Mouse (Mus musculus) urinary bladder, postnatal 36 days (tissue): ENCODE measurements around the gene Minos1.
A peak's percentile ranks its signal among the peaks of the same experiment; 100 is the strongest.

Source experiments
- DNase-seq, 2 experiments: peaks; one replicate each; pipeline ENCODE4 v3.0.0; 2022; ENCODE audit warnings: low spot score in 2 of 2, mixed read lengths in 1 of 2

Gene Minos1

GRCm38 (mm10) chr4:139064831-139065230 is 66.1 kb downstream of the Minos1 start:
- DNase-seq = no peak

- DNase-seq = no peak
These were observed 71.3 kb downstream of the Minos1 start for GRCm38 (mm10) chr4:139059569-139059968.

GRCm38 (mm10) chr4:139058029-139058428 is 72.9 kb downstream of the Minos1 start:
- DNase-seq = no peak

GRCm38 (mm10) chr4:139057291-139057690 is 73.6 kb downstream of the Minos1 start:
- no peak for DNase-seq

- no peak for DNase-seq
These were observed 75.2 kb downstream of the Minos1 start for GRCm38 (mm10) chr4:139055744-139056143.

- peak in 1 of 2 experiments; percentile 22 for DNase-seq
These were observed 75.6 kb downstream of the Minos1 start for GRCm38 (mm10) chr4:139055336-139055735.

- DNase-seq = no peak
These were observed 76.5 kb downstream of the Minos1 start for GRCm38 (mm10) chr4:139054300-139054923.

- no peak for DNase-seq
These were observed 77.5 kb downstream of the Minos1 start for GRCm38 (mm10) chr4:139053391-139053790.

GRCm38 (mm10) chr4:139052796-139053195 is 78.1 kb downstream of the Minos1 start:
- DNase-seq = no peak
